Mouse (Mus musculus): ENCODE measurements around the gene Garnl3.

DNA sequence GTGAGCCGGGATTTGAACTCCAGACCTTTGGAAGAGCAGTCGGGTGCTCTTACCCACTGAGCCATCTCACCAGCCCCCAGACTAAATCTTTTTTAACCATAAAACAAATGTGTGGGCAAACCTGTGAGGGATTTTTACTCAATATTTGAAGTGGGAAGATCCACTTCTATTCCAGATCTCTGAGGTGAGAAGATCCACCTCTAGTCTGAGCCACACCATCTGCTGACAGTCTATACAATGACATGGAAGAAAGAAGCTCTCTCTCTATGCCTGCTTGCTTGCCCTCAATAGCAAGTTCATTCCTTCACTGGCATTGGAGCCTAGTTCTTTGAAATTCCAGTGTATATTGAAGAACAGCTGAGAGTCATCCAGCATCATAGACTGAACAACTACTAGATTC is 131.7 kb downstream of the Garnl3 start:
- TF ChIP-seq POLR2A (IDR thresholded peaks at IDR 0.05; ENCODE audit: borderline replicate concordance, control insufficient read depth, low read depth, low read length) (no peak), CTCF (IDR thresholded peaks at IDR 0.05; ENCODE audit: control insufficient read depth, insufficient read depth, low read length) (no peak)
